Mouse (Mus musculus): ENCODE measurements around the gene Brd3os. TPM values are rescaled to one million over a fixed set of nuclear protein-coding genes. Genes with fewer than 3 reads are reported as not detected.

The Brd3os gene
- polyA plus RNA-seq, 1 experiment = 10.6 TPM

DNA sequence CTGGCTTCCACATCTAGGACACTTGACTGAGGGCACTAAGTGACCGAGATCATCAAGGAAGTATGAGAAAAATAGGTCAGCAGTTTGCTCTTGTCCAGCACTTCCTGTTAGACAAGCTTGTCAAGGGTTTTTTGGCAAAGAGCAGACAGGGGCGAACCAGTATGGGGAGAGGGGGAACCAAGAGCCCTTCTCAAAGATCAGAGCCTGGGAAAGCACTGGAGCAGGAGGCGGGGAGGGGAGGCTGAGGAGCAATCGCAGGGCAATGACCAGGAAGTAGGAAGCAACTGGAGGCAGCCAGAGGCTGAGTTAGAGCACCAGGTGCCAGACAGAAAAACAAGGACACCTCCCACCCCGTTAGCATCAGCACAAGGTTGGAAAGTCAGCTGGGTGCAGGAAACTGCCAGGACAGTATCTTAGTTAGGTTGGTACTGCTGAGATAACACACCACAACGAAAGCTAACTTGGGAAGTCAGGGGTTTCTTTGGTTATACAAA is 23.5 kb upstream of the Brd3os start:
- WGBS = 12% methylated on average over 6 of the region's 6 CpGs
- peak; percentile 58 for DNase-seq

DNA sequence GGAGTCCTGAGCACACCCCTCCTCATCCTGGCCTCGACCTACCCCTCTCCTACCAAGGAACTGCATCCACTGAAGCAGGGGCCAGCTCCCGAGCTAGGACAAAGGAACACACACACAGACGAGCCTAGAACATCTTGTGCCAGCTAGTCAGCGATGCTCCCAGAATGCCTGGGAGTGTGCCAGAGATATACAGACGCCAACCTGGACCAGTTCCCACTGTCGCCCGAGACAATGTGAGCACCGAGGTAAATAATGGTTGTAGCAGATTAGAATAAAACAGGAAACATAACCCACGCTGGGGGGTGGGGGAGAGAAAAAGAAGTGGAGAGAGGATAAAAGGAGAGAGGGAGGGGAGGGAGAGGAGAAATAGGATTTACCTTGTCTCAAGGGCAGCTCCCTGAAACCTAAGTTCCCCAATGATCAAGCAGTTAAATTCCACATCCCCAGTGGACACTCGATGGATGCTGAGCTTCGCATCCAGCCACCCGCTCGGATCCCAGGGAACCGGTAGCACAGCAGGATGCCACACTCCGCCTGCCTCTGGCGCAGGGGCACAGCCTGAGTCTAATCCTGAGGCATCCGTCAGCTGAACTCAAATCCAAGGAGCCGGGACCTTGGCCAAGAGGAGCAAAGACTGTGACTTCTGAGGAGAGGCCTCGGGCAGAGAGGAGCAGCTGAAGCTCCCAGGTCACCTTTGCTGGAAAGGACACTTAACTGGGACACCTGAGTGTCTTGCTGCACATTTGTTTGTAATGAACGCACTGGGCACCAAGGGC is 20.6 kb upstream of the Brd3os start:
- WGBS = 28% methylated on average over 20 of the region's 20 CpGs
- TF ChIP-seq CTCF (IDR thresholded peaks at IDR 0.05; ENCODE audit: insufficient read depth, low read length) (no peak), POLR2A (IDR thresholded peaks at IDR 0.05; ENCODE audit: borderline replicate concordance, extremely low read depth, low read depth, low read length) (no peak)
- H3K4me3 ChIP-seq (replicated peaks; ENCODE audit: extremely low read depth, low read depth, low read length) = no peak overlapping the region
- peak; percentile 46 for DNase-seq
- H3K4me1 ChIP-seq (ENCODE audit: control insufficient read depth, insufficient read depth, low read length) = peaks cover 27% of the 10 kb centered on the region

More for the DNA sequence above, 23.5 kb upstream of the Brd3os start:
- Histone ChIP-seq H3K4me3 (replicated peaks; ENCODE audit: extremely low read depth, low read depth, low read length) (no peak overlapping the region), H3K4me1 (ENCODE audit: control insufficient read depth, insufficient read depth, low read length) (peaks cover 43% of the 10 kb centered on the region)
- no peak for TF ChIP-seq CTCF (IDR thresholded peaks at IDR 0.05; ENCODE audit: insufficient read depth, low read length)
- no peak for TF ChIP-seq POLR2A (IDR thresholded peaks at IDR 0.05; ENCODE audit: borderline replicate concordance, extremely low read depth, low read depth, low read length)

DNA sequence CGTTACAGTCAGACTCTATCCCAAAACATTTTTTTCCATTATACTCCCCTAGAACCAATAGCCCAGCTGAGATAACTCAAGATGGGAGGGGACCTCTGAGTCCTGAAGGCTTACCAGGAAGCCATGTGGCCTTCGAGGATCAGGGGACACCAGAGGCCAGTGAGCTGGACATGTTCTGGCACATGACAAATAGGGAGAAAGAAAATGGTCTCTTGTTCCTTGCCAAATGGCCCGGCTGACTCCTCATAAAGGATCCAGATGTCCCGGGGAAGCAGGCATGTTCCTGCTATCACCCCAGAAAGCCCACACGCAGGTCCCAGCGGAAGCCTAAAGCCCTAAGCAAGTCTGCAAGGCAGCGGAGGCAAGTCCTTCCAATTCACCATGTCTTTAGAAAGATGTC is 18.5 kb upstream of the Brd3os start:
- TF ChIP-seq POLR2A (IDR thresholded peaks at IDR 0.05; ENCODE audit: borderline replicate concordance, extremely low read depth, low read depth, low read length) = no peak
- TF ChIP-seq CTCF (IDR thresholded peaks at IDR 0.05; ENCODE audit: insufficient read depth, low read length) = no peak
- no peak for DNase-seq
- Histone ChIP-seq H3K4me1 (ENCODE audit: control insufficient read depth, insufficient read depth, low read length) (peaks cover 18% of the 10 kb centered on the region), H3K4me3 (replicated peaks; ENCODE audit: extremely low read depth, low read depth, low read length) (no peak overlapping the region)
- 75% methylated on average over 7 of the region's 7 CpGs for WGBS

DNA sequence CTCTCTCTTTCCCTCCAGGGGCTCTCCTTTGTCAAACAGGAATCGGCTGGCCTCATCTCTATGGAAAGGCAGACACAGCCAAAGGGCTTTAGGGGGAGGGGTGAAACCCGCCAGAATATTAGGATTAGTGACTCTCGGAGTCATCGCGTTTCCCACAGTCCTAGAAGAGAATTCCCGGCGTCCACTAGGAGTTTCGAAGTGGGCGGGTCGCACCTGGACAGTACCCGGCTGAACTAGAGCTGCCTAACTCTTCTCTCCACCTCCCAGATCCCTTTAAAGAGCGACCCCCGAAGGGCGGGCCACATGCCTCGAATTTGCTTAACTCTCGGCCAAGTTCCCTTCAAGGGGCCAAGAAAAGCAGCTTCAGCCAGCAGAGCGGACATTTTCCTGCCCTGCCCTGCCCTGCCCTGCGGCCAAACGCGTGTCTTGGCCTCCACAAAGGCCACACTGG is 16.9 kb upstream of the Brd3os start:
- Histone ChIP-seq H3K4me3 (replicated peaks; ENCODE audit: extremely low read depth, low read depth, low read length) (peak overlapping the region; percentile 88), H3K4me1 (ENCODE audit: control insufficient read depth, insufficient read depth, low read length) (peaks cover 12% of the 10 kb centered on the region)
- TF ChIP-seq CTCF (IDR thresholded peaks at IDR 0.05; ENCODE audit: insufficient read depth, low read length) (no peak), POLR2A (IDR thresholded peaks at IDR 0.05; ENCODE audit: borderline replicate concordance, extremely low read depth, low read depth, low read length) (no peak)
- DNase-seq = peak; percentile 45
- WGBS = 13% methylated on average over 20 of the region's 20 CpGs

DNA sequence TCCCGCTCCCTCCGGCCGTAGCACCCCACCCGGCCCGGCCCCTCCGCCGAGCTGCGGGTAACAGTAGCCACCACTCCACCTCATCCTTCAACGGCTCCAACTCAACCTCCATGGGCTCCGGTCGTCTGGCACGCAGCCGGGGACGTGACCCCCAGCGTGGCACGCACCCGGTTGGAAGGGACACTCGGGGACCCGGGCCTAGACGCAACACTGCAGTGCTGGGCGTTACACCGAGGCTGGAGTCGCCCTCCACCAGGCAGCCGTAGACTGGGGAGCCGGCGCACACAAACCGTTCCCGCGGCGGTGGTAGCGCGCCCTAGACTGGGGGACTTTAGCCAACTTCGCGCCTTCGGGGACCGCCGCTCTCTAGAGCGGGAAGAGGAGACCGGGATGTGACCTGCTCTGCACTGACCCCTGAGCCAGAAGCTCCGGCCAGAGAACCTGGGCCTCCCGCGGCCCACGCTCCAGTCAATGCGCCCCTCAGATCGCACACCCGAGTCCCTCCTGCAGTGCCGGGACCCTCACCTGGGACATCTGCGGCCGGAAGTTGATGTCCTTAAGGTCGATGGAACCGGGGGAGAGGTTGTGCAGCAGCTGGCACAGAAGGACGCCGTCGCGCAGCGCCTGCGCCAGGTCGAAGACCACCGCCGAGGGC is 16.2 kb upstream of the Brd3os start:
- under 1% methylated on average over 60 of the region's 60 CpGs for WGBS
- Histone ChIP-seq H3K4me3 (replicated peaks; ENCODE audit: extremely low read depth, low read depth, low read length) (peak overlapping the region; percentile 88), H3K4me1 (ENCODE audit: control insufficient read depth, insufficient read depth, low read length) (peaks cover 12% of the 10 kb centered on the region)
- peak; percentile 57 for DNase-seq
- TF ChIP-seq POLR2A (IDR thresholded peaks at IDR 0.05; ENCODE audit: borderline replicate concordance, extremely low read depth, low read depth, low read length) (no peak), CTCF (IDR thresholded peaks at IDR 0.05; ENCODE audit: insufficient read depth, low read length) (no peak)

DNA sequence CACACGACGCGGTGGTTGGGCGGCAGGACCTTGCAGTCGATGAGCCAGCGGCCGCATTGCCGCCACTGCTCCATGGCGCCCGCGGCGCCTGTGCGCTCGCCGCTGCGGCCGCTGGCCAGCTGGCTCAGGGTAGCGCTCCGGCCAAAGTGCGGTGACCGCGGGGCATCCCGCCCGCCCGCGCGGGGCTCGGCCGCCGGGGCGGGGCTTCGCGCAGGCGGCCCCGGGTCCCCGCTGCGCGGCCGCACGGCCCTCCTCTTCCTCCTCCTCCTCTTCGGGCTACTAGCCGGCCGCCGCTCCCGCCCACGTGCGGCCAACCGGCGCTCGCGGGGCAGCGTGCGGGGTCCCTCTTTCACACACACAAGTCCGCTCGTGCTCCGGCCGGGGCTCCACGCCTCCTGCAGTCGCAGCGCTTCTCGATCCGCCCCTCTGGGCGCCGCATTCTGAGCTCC is 15.7 kb upstream of the Brd3os start:
- TF ChIP-seq CTCF (IDR thresholded peaks at IDR 0.05; ENCODE audit: insufficient read depth, low read length) (no peak), POLR2A (IDR thresholded peaks at IDR 0.05; ENCODE audit: borderline replicate concordance, extremely low read depth, low read depth, low read length) (no peak)
- Histone ChIP-seq H3K4me1 (ENCODE audit: control insufficient read depth, insufficient read depth, low read length) (peaks cover 8% of the 10 kb centered on the region), H3K4me3 (replicated peaks; ENCODE audit: extremely low read depth, low read depth, low read length) (peak overlapping the region; percentile 88)
- WGBS = under 1% methylated on average over 63 of the region's 64 CpGs
- no peak for DNase-seq

DNA sequence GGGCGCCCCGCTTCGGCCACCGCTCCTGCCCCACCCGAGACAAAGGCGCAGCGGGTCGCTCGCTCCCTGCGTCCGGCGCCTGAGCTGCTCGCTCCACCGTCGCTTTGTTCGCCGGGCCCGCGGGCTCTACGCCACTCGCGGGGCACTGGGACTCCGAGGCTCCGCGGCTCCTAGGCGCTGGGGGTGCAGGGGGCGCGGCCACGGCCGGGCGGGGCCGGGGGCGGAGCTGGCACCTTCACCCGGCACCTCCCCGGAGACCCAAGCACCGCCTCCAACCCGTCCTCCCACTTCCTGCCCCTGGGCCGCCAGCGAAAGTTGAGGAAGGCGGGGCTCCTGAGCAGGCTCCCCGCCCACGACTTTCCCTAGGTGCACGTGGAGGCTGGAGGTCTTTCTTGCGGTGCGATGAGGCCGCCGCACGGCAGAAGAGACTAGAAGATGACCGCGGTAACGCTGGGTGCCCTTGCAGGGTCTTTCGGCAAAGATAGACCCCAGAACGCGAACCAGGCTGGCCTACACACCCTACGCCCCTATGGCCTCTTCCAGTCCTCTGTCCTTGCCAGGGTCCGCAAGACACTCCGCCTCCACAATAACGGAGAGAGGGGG is 15.2 kb upstream of the Brd3os start, which contains the start of gene Vav2:
Gene Vav2, minus strand, starts transcription at position 179 of the 603 bp plus-strand sequence.
- Histone ChIP-seq H3K4me1 (ENCODE audit: control insufficient read depth, insufficient read depth, low read length) (peaks cover 3% of the 10 kb centered on the region), H3K4me3 (replicated peaks; ENCODE audit: extremely low read depth, low read depth, low read length) (peak within 1 kb of the TSS; percentile 88)
- peak; percentile 88 for DNase-seq
- TF ChIP-seq CTCF (IDR thresholded peaks at IDR 0.05; ENCODE audit: insufficient read depth, low read length) = no peak
- peak; percentile 48; the same call in 1 of the 2 replicates for TF ChIP-seq POLR2A (IDR thresholded peaks at IDR 0.05; ENCODE audit: borderline replicate concordance, extremely low read depth, low read depth, low read length)
- under 1% methylated on average over 57 of the region's 58 CpGs for WGBS

DNA sequence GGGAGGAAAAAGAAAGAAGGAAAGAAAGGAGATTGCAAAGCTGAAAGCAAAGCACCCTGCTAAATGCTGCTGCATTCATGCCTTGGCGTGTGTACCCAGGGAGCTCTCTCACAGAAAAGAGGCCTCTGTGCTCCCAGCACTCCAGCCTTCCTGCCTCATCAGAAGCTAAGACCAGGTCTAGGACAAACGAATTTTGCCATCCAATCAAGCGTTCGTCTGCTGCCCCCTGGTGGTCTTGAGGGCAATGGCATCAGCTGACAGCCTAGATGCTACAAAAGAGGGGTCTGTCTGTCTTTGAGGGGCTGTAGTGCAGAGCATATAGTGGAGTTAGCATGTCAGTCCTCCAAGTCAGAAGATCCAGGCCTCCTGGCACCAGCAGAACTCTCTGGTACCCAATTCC is 14.1 kb upstream of the Brd3os start:
- WGBS = 1% methylated on average over 4 of the region's 4 CpGs
- Histone ChIP-seq H3K4me1 (ENCODE audit: control insufficient read depth, insufficient read depth, low read length) (peaks cover 3% of the 10 kb centered on the region), H3K4me3 (replicated peaks; ENCODE audit: extremely low read depth, low read depth, low read length) (no peak overlapping the region)
- DNase-seq = peak; percentile 85
- no peak for TF ChIP-seq POLR2A (IDR thresholded peaks at IDR 0.05; ENCODE audit: borderline replicate concordance, extremely low read depth, low read depth, low read length)
- peak; percentile 97 for TF ChIP-seq CTCF (IDR thresholded peaks at IDR 0.05; ENCODE audit: insufficient read depth, low read length)

DNA sequence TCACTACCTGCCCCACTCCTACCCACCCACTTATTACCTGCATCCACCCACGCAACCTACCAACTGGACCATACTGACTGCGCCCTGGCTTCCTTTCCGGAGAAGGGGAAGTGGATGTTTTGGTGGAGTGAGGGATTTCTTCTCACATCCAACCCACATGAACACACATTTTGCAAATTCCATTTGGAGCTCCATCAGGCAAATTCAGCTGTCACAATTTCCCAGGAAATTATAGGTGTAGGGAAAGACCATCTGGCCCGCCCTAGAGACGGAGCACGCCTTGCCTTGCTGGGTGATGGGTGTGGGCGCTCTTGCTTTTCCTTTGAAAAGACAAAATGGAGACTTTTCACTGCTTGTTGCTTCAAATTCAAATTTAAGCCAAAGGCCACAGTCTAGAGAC is 11.5 kb upstream of the Brd3os start:
- Histone ChIP-seq H3K4me1 (ENCODE audit: control insufficient read depth, insufficient read depth, low read length) (peaks cover 3% of the 10 kb centered on the region), H3K4me3 (replicated peaks; ENCODE audit: extremely low read depth, low read depth, low read length) (no peak overlapping the region)
- TF ChIP-seq POLR2A (IDR thresholded peaks at IDR 0.05; ENCODE audit: borderline replicate concordance, extremely low read depth, low read depth, low read length) (no peak), CTCF (IDR thresholded peaks at IDR 0.05; ENCODE audit: insufficient read depth, low read length) (no peak)
- DNase-seq = no peak
- WGBS = 86% methylated on average over 7 of the region's 7 CpGs

Measured in lung, adult 2 months (tissue).